ENCODE assay signal across 15 mouse cellular contexts in genomic region chr7:145317522-145317921, GRCm38 (mm10). TPM values are rescaled to one million over a fixed set of nuclear protein-coding genes. Genes with fewer than 3 reads are reported as not detected.
DNase-seq lines count a peak whose midpoint lies in the region.
"Had no signal": no experiment of that assay in that cellular context is flagged by ENCODE, and none has a peak within 500 bp of the region (broad histone marks: within the 10 kb centered on the region; RNA-seq: fewer than 3 reads in every experiment).

No protein-coding gene starts in this region.

- DNase-seq in cerebellum, postnatal 14 days, result peak; percentile 41 to 43
- no peak for DNase-seq in cerebellum, adult 8-10 months
- peak; percentile 72 for DNase-seq in layer of hippocampus, adult 9-11 months
- DNase-seq in layer of hippocampus, postnatal 25 days (ENCODE audit: extremely low spot score in 1 of 2, low spot score in 1 of 2), result no peak
- peak; percentile 45 for DNase-seq in 3T3-L1 (ENCODE audit: low read depth, low spot score)
- DNase-seq in fibroblast of lung, adult 2 months (ENCODE audit: low read depth), result peak; percentile 69
- no peak for DNase-seq in kidney, postnatal 36 days
- DNase-seq: adrenal gland, adult 8-10 months; gastrocnemius, postnatal 10 days; kidney, adult 2 months; kidney, postnatal 10 days; lung, adult 2 months; lung, postnatal 4 days; retina, postnatal 1 day; thymus, postnatal 36 days had no signal

RNA-seq across cellular contexts. Expression of gene Mrgprd, which starts 2.9 kb away (rescaled TPM):
- total RNA-seq in layer of hippocampus, postnatal 25 days (2021), result not detected
- total RNA-seq: adrenal gland, adult 8-10 months; gastrocnemius, postnatal 10 days had no signal

RNA-seq across cellular contexts. Expression of gene Mrgprf, which starts 16.9 kb away (rescaled TPM):
- total RNA-seq in layer of hippocampus, postnatal 25 days (2021), result 1 to 10 TPM in 1 of 2 experiments, under 1 TPM in 1; 0.87 to 1.1 TPM

RNA-seq across cellular contexts. Expression of gene Tpcn2, which starts 33.7 kb away (rescaled TPM):
- 1 to 10 TPM; 4.0 to 5.8 TPM for total RNA-seq in layer of hippocampus, postnatal 25 days (2021)

Comparison
In these comparisons a context has a peak if more than half of its experiments do, and no peak if none do; other contexts are left out.
1. DNase-seq: peak in cerebellum, postnatal 14 days (2 of 2), layer of hippocampus, adult 9-11 months (single experiment), 3T3-L1 (single experiment) and fibroblast of lung, adult 2 months (single experiment); none in cerebellum, adult 8-10 months (single experiment), layer of hippocampus, postnatal 25 days (0 of 2) and kidney, postnatal 36 days (0 of 2).